Mouse (Mus musculus) heart, embryonic 14.5 days (tissue): ENCODE data around the gene Obox7. TPM values are rescaled to one million over a fixed set of nuclear protein-coding genes. Genes with fewer than 3 reads are reported as not detected.
"Not testable (repeated sequence)": the region's sequence is repeated elsewhere in the genome, so short reads cannot be mapped to it uniquely, and the experiment has no call there.

ENCODE experiments used
- ATAC-seq: fragments of 200-750 bp; cut with Nextera tagmentation; 2 replicates; pipeline ENCODE4 v1.8.0; 2017; ENCODE audit warnings: low read depth, moderate TSS enrichment; ENCODE audit not compliant: insufficient number of reproducible peaks, insufficient read depth, low FRiP score
- H3K27ac ChIP-seq, 2 experiments: fragments of 200-500 bp in 1 of 2; fragments of 300-500 bp in 1 of 2; sonication (generic) in 1 of 2; replicated peaks in 1 of 2; 2 replicates each; pipeline ENCODE4 v1.5.1; 2012 to 2014; ENCODE audit warnings: low read depth in 2 of 2, low read length in 2 of 2, control low read depth in 1 of 2, mild to moderate bottlenecking in 1 of 2, mixed read lengths in 1 of 2; ENCODE audit not compliant: control insufficient read depth in 1 of 2, insufficient read depth in 1 of 2
- H3K27me3 ChIP-seq: fragments of 300-500 bp; sonication (generic); 2 replicates; pipeline ENCODE4 v1.6.1; 2014; ENCODE audit warnings: mild to moderate bottlenecking, low read length, control low read depth; ENCODE audit not compliant: control insufficient read depth, insufficient read depth
- H3K36me3 ChIP-seq: fragments of 300-500 bp; sonication (generic); 2 replicates; pipeline ENCODE4 v1.6.1; 2014; ENCODE audit warnings: mild to moderate bottlenecking, control low read depth, low read length, mixed read lengths; ENCODE audit not compliant: control insufficient read depth, insufficient read depth
- H3K4me1 ChIP-seq, 2 experiments: fragments of 200-500 bp in 1 of 2; fragments of 300-500 bp in 1 of 2; sonication (generic) in 1 of 2; 2 replicates each; pipeline ENCODE4 v1.6.1; 2012 to 2014; ENCODE audit warnings: low read length in 2 of 2, control low read depth in 1 of 2, mixed read lengths in 1 of 2; ENCODE audit not compliant: control insufficient read depth in 2 of 2, insufficient read depth in 2 of 2
- H3K4me2 ChIP-seq: fragments of 300-500 bp; sonication (generic); 2 replicates; pipeline ENCODE4 v1.6.1; 2014; ENCODE audit warnings: mild to moderate bottlenecking, low read length
- H3K4me3 ChIP-seq, 2 experiments: fragments of 200-500 bp in 1 of 2; fragments of 300-500 bp in 1 of 2; sonication (generic) in 1 of 2; 2 replicates each; pipeline ENCODE4 v1.5.1; 2012 to 2014; ENCODE audit warnings: low read length in 2 of 2, mild to moderate bottlenecking in 2 of 2, control low read depth in 1 of 2, low read depth in 1 of 2, moderate library complexity in 1 of 2; ENCODE audit not compliant: control insufficient read depth in 1 of 2, insufficient read depth in 1 of 2
- H3K9ac ChIP-seq: fragments of 300-500 bp; sonication (generic); 2 replicates; pipeline ENCODE4 v1.6.1; 2014; ENCODE audit warnings: mild to moderate bottlenecking, low read length
- H3K9me3 ChIP-seq: fragments of 300-500 bp; sonication (generic); 2 replicates; pipeline ENCODE4 v1.6.1; 2016; ENCODE audit warnings: low read length, control low read depth; ENCODE audit not compliant: control insufficient read depth
- WGBS: fragments of 180-500 bp; shearing (Covaris S2); extraction: QIAGEN DNeasy Blood & Tissue Kit; methylation state at CpG from one replicate; pipeline ENCODE4 v1.1.7; 2014; 5-methylcytosine and 5-hydroxymethylcytosine counted together
- polyA plus RNA-seq: library from polyadenylated mRNA; unstranded; fragments of >200 nt; fragmentation: Nextera tagmentation; extraction: Ambion mirVana; gene quantifications from 2 replicates; pipeline ENCODE4 v1.2.1, GENCODE M21; 2014

Gene Obox7
- polyA plus RNA-seq = not detected in 2 replicates

GRCm38 (mm10) chr7:14659196-14659595 lies at the start of gene Obox7:
Gene Obox7, plus strand, starts transcription at chr7:14659496.
- not testable (repeated sequence) for H3K27ac ChIP-seq, H3K4me1 ChIP-seq, H3K9ac ChIP-seq, H3K4me2 ChIP-seq, H3K36me3 ChIP-seq, H3K4me3 ChIP-seq, H3K27me3 ChIP-seq, ATAC-seq
- peaks cover 12% of the 10 kb centered on the region; the same call in 1 of the 2 replicates for H3K9me3 ChIP-seq
- WGBS = 75% methylated on average over 1 of the region's 1 CpGs

GRCm38 (mm10) chr7:14622556-14623542 lies 36.4 kb upstream of the Obox7 start:
- not testable (repeated sequence) for H3K4me1 ChIP-seq, H3K36me3 ChIP-seq, H3K27me3 ChIP-seq, H3K9me3 ChIP-seq
- peak; percentile 85 for ATAC-seq
- Histone ChIP-seq H3K4me2 (peak overlapping the region; percentile 60), H3K9ac (peak overlapping the region; percentile 60; the same call in 1 of the 2 replicates), H3K27ac (peak overlapping the region in 1 of 2 experiments; percentile 39; a peak in 1 of 4 replicates), H3K4me3 (peak overlapping the region; percentile 37 to 50)
- WGBS = 3% methylated on average over 80 of the region's 132 CpGs

Other genes with a start within 250 kb of the Obox7 start
- not detected in 2 replicates for gene Sult2a8, start 212.7 kb upstream of the Obox7 start, polyA plus RNA-seq
- gene Sult2a7, start 165.3 kb upstream of the Obox7 start, polyA plus RNA-seq = not detected in 2 replicates
- 0.08 and 0.13 TPM in 2 replicates for gene Vmn1r90, start 96.0 kb upstream of the Obox7 start, polyA plus RNA-seq